Mouse (Mus musculus) heart, adult 2 months (tissue): ENCODE results near the gene Pmm2. TPM values are rescaled to one million over a fixed set of nuclear protein-coding genes. Genes with fewer than 3 reads are reported as not detected.

Experiments
- DNase-seq, 2 experiments: peaks; one replicate each; pipeline ENCODE4 v3.0.0; 2021
- H3K27ac ChIP-seq: fragments of 200-600 bp; 2 replicates; pipeline ENCODE4 v1.8.1; 2022
- H3K27me3 ChIP-seq: fragments of 200-500 bp; 2 replicates; pipeline ENCODE4 v1.6.1; 2012; ENCODE audit warnings: mild to moderate bottlenecking, low read length, inconsistent platforms, mixed read lengths; ENCODE audit not compliant: control insufficient read depth, insufficient read depth
- H3K36me3 ChIP-seq: fragments of 200-500 bp; 2 replicates; pipeline ENCODE4 v1.6.1; 2012; ENCODE audit warnings: low read length, inconsistent platforms; ENCODE audit not compliant: control insufficient read depth, insufficient read depth
- H3K4me1 ChIP-seq: fragments of 200-500 bp; 2 replicates; pipeline ENCODE4 v1.6.1; 2011; ENCODE audit warnings: low read length; ENCODE audit not compliant: control insufficient read depth, insufficient read depth
- H3K4me3 ChIP-seq: fragments of 200-600 bp; 2 replicates; pipeline ENCODE4 v1.8.1; 2022
- H3K79me2 ChIP-seq: fragments of 200-500 bp; replicated peaks from 2 replicates; pipeline ENCODE4 v1.6.1; 2012; ENCODE audit warnings: mild to moderate bottlenecking, inconsistent platforms, low read length, moderate library complexity, mixed read lengths; ENCODE audit not compliant: control insufficient read depth, insufficient read depth
- H3K9ac ChIP-seq: fragments of 200-500 bp; 2 replicates; pipeline ENCODE4 v1.6.1; 2012; ENCODE audit warnings: low read depth, mild to moderate bottlenecking, control low read depth, inconsistent platforms, low read length, mixed read lengths
- CTCF ChIP-seq: fragments of 200-600 bp; IDR thresholded peaks from 2 replicates; pipeline ENCODE4 v1.8.1; 2022; ENCODE audit warnings: antibody characterized with exemption, mild to moderate bottlenecking, moderate library complexity
- EP300 ChIP-seq: fragments of 200-500 bp; IDR thresholded peaks from 2 replicates; pipeline ENCODE4 v1.6.1; 2011; ENCODE audit warnings: low read depth, low read length, control low read depth; ENCODE audit not compliant: insufficient read depth
- POLR2A ChIP-seq: fragments of 200-500 bp; IDR thresholded peaks from 2 replicates; pipeline ENCODE4 v1.6.1; 2011; ENCODE audit warnings: mild to moderate bottlenecking, low read depth, low read length, control low read depth; ENCODE audit not compliant: insufficient read depth
- WGBS: fragments of 180-500 bp; shearing (Covaris S2); methylation state at CpG from one replicate; pipeline ENCODE4 v1.1.7; 2018; 5-methylcytosine and 5-hydroxymethylcytosine counted together
- intact Hi-C: fragments of 180-260 bp; cut with DNase I; formaldehyde crosslinking; loops from one replicate; pipeline ENCODE4 v1.15.1; 2025
- polyA plus RNA-seq: library from polyadenylated mRNA; depleted of rRNA; stranded (reverse); fragments of >200 nt; gene quantifications from 2 replicates; pipeline ENCODE4 v1.2.3, GENCODE M21; 2012
- total RNA-seq, 2 experiments: library from RNA; stranded (reverse); gene quantifications; 2 replicates each; pipeline ENCODE4 v1.2.3; 2021

Pmm2 gene
- total and polyA plus RNA-seq, 3 experiments, result 28.8 to 38.8 (median 29.1) TPM

- Histone ChIP-seq H3K27me3 (no peaks in the 10 kb centered on the region), H3K27ac (peak overlapping the region; percentile 57), H3K4me1 (peaks cover 29% of the 10 kb centered on the region), H3K4me3 (no peak overlapping the region), H3K79me2 (no peaks in the 10 kb centered on the region), H3K9ac (no peak overlapping the region), H3K36me3 (peaks cover 2% of the 10 kb centered on the region; the same call in 1 of the 2 replicates)
- no peak for DNase-seq
- no peak for TF ChIP-seq EP300
- no peak for TF ChIP-seq CTCF
- TF ChIP-seq POLR2A, result no peak
- intact Hi-C loops, result no loop called here
- WGBS, result 27% methylated on average over 1 of the region's 2 CpGs
These were observed 25.5 kb downstream of the Pmm2 start for GRCm38 (mm10) chr16:8663022-8663421.

GRCm38 (mm10) chr16:8663606-8664539 is 26.4 kb downstream of the Pmm2 start:
- H3K36me3 ChIP-seq, result peaks cover 2% of the 10 kb centered on the region; the same call in 1 of the 2 replicates
- DNase-seq, result peak in 1 of 2 experiments; percentile 42
- H3K27ac ChIP-seq, result peak overlapping the region; percentile 57
- no peaks in the 10 kb centered on the region for H3K79me2 ChIP-seq
- no peak for TF ChIP-seq CTCF
- TF ChIP-seq EP300, result no peak
- TF ChIP-seq POLR2A, result no peak
- H3K4me3 ChIP-seq, result no peak overlapping the region
- H3K27me3 ChIP-seq, result no peaks in the 10 kb centered on the region
- H3K4me1 ChIP-seq, result peaks cover 33% of the 10 kb centered on the region
- H3K9ac ChIP-seq, result no peak overlapping the region
- intact Hi-C loops, result no loop called here
- 68% methylated on average over 24 of the region's 24 CpGs for WGBS

- no peaks in the 10 kb centered on the region; the same call in 1 of the 2 replicates for H3K79me2 ChIP-seq
- intact Hi-C loops, result no loop called here
- no peak for TF ChIP-seq EP300
- TF ChIP-seq CTCF, result no peak
- no peak for TF ChIP-seq POLR2A
- DNase-seq, result no peak
- H3K27ac ChIP-seq, result peak overlapping the region; percentile 84
- H3K4me1 ChIP-seq, result peaks cover 43% of the 10 kb centered on the region
- no peak overlapping the region for H3K9ac ChIP-seq
- no peak overlapping the region for H3K4me3 ChIP-seq
- WGBS, result 57% methylated on average over 5 of the region's 5 CpGs
- peaks cover 2% of the 10 kb centered on the region; the same call in 1 of the 2 replicates for H3K36me3 ChIP-seq
- H3K27me3 ChIP-seq, result no peaks in the 10 kb centered on the region
These were observed 27.9 kb downstream of the Pmm2 start for GRCm38 (mm10) chr16:8665367-8665766.

- DNase-seq, result peak; percentile 64 to 83
- peak overlapping the region; percentile 84 for H3K27ac ChIP-seq
- 10% methylated on average over 2 of the region's 2 CpGs for WGBS
- H3K9ac ChIP-seq, result no peak overlapping the region
- H3K4me3 ChIP-seq, result no peak overlapping the region
- peaks cover 47% of the 10 kb centered on the region for H3K4me1 ChIP-seq
- TF ChIP-seq EP300 (peak; percentile 88), CTCF (no peak)
- intact Hi-C loops, result no loop called here
- H3K36me3 ChIP-seq, result peaks cover 2% of the 10 kb centered on the region; the same call in 1 of the 2 replicates
- H3K79me2 ChIP-seq, result no peaks in the 10 kb centered on the region; the same call in 1 of the 2 replicates
- H3K27me3 ChIP-seq, result no peaks in the 10 kb centered on the region
These were observed 29.0 kb downstream of the Pmm2 start for GRCm38 (mm10) chr16:8666452-8666851.

- peak; percentile 55 to 58 for DNase-seq
- H3K9ac ChIP-seq, result no peak overlapping the region
- H3K79me2 ChIP-seq, result no peaks in the 10 kb centered on the region; the same call in 1 of the 2 replicates
- 31% methylated on average over 7 of the region's 7 CpGs for WGBS
- peak overlapping the region; percentile 84 for H3K27ac ChIP-seq
- intact Hi-C loops, result no loop called here
- H3K4me3 ChIP-seq, result no peak overlapping the region
- H3K27me3 ChIP-seq, result no peaks in the 10 kb centered on the region
- H3K36me3 ChIP-seq, result peaks cover 2% of the 10 kb centered on the region; the same call in 1 of the 2 replicates
- peaks cover 47% of the 10 kb centered on the region for H3K4me1 ChIP-seq
- TF ChIP-seq POLR2A (peak; percentile 51; the same call in 1 of the 2 replicates), CTCF (no peak)
These were observed 29.8 kb downstream of the Pmm2 start for GRCm38 (mm10) chr16:8667261-8667660.

- Histone ChIP-seq H3K9ac (no peak overlapping the region), H3K27ac (peak overlapping the region; percentile 84), H3K27me3 (no peaks in the 10 kb centered on the region), H3K4me3 (no peak overlapping the region), H3K36me3 (peaks cover 2% of the 10 kb centered on the region; the same call in 1 of the 2 replicates), H3K79me2 (no peaks in the 10 kb centered on the region; the same call in 1 of the 2 replicates), H3K4me1 (peaks cover 45% of the 10 kb centered on the region)
- peak; percentile 59 to 61 for DNase-seq
- intact Hi-C loops, result no loop called here
- TF ChIP-seq EP300, result no peak
- 50% methylated on average over 4 of the region's 4 CpGs for WGBS
These were observed 30.3 kb downstream of the Pmm2 start for GRCm38 (mm10) chr16:8667814-8668213.
